Mouse (Mus musculus) bone marrow macrophage, adult 2 months (primary cell): ENCODE measurements around the gene Borcs7. TPM values are rescaled to one million over a fixed set of nuclear protein-coding genes. Genes with fewer than 3 reads are reported as not detected.
A peak's percentile ranks its signal among the peaks of the same experiment; 100 is the strongest.

Source experiments
- H3K27ac ChIP-seq: 2 replicates; pipeline ENCODE4 v1.5.1; 2012; ENCODE audit warnings: low read depth, low read length; ENCODE audit not compliant: insufficient read depth
- H3K4me1 ChIP-seq: 2 replicates; pipeline ENCODE4 v1.6.1; 2012; ENCODE audit warnings: low read length; ENCODE audit not compliant: control insufficient read depth, insufficient read depth
- H3K4me3 ChIP-seq: 2 replicates; pipeline ENCODE4 v1.5.1; 2012; ENCODE audit warnings: mild to moderate bottlenecking, low read length, moderate library complexity; ENCODE audit not compliant: insufficient read depth
- CTCF ChIP-seq: IDR thresholded peaks from 2 replicates; pipeline ENCODE4 v1.5.1; 2012; ENCODE audit warnings: low read depth, mild to moderate bottlenecking, low read length, moderate library complexity
- POLR2A ChIP-seq: IDR thresholded peaks from 2 replicates; pipeline ENCODE4 v1.6.1; 2012; ENCODE audit warnings: mild to moderate bottlenecking, low read depth, low read length, borderline replicate concordance
- polyA plus RNA-seq: library from polyadenylated mRNA; stranded (reverse); fragments of >200 nt; gene quantifications from 2 replicates; pipeline ENCODE4 v1.2.4, GENCODE M21; 2012; ENCODE audit not compliant: missing spikeins, insufficient read depth, insufficient read length

Gene Borcs7
- polyA plus RNA-seq, 1 experiment, result 13.7 TPM

DNA sequence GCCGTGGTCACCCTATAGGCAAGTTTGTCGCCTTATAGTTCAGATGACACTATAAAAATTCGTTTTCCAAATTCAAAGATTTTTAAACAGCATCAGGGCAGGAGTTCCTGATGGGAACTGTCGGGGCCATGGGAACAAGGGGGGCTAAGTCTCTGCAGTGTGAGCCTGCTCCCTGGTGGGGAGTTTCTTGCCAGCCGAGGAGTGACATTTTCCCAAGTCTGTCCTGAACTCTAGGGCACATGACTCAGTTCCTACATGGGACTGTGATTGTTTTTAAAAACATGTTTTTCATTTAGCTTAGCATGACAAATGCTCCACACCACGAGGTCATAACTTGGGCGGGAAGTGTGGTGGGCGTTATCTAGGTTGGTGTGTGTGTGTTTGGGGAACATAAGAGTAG is 41.9 kb upstream of the Borcs7 start:
- Histone ChIP-seq H3K4me1 (peaks cover 20% of the 10 kb centered on the region), H3K4me3 (no peak overlapping the region), H3K27ac (no peak overlapping the region)
- TF ChIP-seq POLR2A (no peak), CTCF (no peak)

GRCm38 (mm10) chr19:46648565-46648964 is 41.1 kb upstream of the Borcs7 start:
- peak overlapping the region; percentile 49 for H3K27ac ChIP-seq
- TF ChIP-seq CTCF (no peak), POLR2A (no peak)
- H3K4me3 ChIP-seq, result peak overlapping the region; percentile 3; the same call in 1 of the 2 replicates
- H3K4me1 ChIP-seq, result peaks cover 24% of the 10 kb centered on the region

- H3K4me1 ChIP-seq, result peaks cover 22% of the 10 kb centered on the region
- no peak overlapping the region for H3K4me3 ChIP-seq
- no peak overlapping the region for H3K27ac ChIP-seq
- TF ChIP-seq POLR2A (no peak), CTCF (no peak)
Observed at GRCm38 (mm10) chr19:46653188-46653587, 36.5 kb upstream of the Borcs7 start.

GRCm38 (mm10) chr19:46653616-46654235 is 36.0 kb upstream of the Borcs7 start:
- Histone ChIP-seq H3K27ac (no peak overlapping the region), H3K4me1 (peaks cover 19% of the 10 kb centered on the region), H3K4me3 (no peak overlapping the region)
- no peak for TF ChIP-seq CTCF
- no peak for TF ChIP-seq POLR2A

GRCm38 (mm10) chr19:46655626-46656025 is 34.1 kb upstream of the Borcs7 start:
- TF ChIP-seq POLR2A (no peak), CTCF (no peak)
- H3K27ac ChIP-seq, result no peak overlapping the region

DNA sequence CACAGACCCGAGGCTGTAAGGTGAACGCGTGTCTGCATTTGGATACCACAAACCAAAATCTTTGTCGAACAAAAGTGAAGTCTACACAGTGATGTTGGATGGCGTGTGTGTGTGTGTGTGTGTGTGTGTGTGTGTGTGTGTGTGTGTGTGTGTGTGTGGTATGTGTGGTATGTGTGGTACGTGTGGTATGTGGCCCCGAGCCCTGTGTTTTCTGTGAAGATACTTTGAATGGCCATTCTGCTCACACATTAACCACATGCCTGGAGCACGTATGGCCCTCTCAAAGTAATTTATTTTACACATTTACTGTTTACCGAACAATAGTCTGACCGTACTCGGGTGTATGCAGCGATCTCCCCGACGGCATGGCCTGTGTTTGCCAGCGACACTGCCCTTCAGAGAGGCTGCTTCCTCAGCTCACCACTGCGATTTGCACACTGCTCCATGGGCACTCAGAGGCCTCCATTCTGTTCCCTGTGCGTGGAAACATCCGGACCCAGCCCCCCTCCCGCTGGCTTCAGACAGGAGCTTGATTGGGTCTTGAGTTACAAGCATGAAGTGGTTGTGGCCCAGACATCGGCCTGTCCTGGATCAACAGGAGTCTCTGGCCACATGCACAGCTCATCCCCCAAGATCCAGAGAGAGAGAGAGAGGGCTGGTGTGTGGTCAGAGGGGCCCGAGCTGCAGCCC is 33.4 kb upstream of the Borcs7 start:
- Histone ChIP-seq H3K4me1 (peaks cover 9% of the 10 kb centered on the region), H3K27ac (no peak overlapping the region), H3K4me3 (no peak overlapping the region)
- TF ChIP-seq CTCF, result no peak
- TF ChIP-seq POLR2A, result no peak

More at GRCm38 (mm10) chr19:46655626-46656025, 34.1 kb upstream of the Borcs7 start:
- H3K4me3 ChIP-seq, result no peak overlapping the region
- peaks cover 9% of the 10 kb centered on the region for H3K4me1 ChIP-seq

GRCm38 (mm10) chr19:46657339-46658020 is 32.2 kb upstream of the Borcs7 start:
- no peak overlapping the region for H3K4me3 ChIP-seq
- TF ChIP-seq POLR2A (no peak), CTCF (peak; percentile 27; the same call in 1 of the 2 replicates)
- no peak overlapping the region for H3K27ac ChIP-seq
- peaks cover 9% of the 10 kb centered on the region for H3K4me1 ChIP-seq

- no peak for TF ChIP-seq CTCF
- no peak for TF ChIP-seq POLR2A
- Histone ChIP-seq H3K27ac (no peak overlapping the region), H3K4me1 (peaks cover 6% of the 10 kb centered on the region), H3K4me3 (no peak overlapping the region)
Observed at GRCm38 (mm10) chr19:46658348-46658747, 31.4 kb upstream of the Borcs7 start.

- TF ChIP-seq POLR2A, result no peak
- no peak for TF ChIP-seq CTCF
- Histone ChIP-seq H3K4me3 (no peak overlapping the region), H3K4me1 (peaks cover 1% of the 10 kb centered on the region), H3K27ac (no peak overlapping the region)
Observed at GRCm38 (mm10) chr19:46658851-46659250, 30.9 kb upstream of the Borcs7 start.

GRCm38 (mm10) chr19:46661511-46661910 is 28.2 kb upstream of the Borcs7 start:
- Histone ChIP-seq H3K4me3 (no peak overlapping the region), H3K27ac (no peak overlapping the region), H3K4me1 (no peaks in the 10 kb centered on the region)
- no peak for TF ChIP-seq POLR2A
- TF ChIP-seq CTCF, result no peak
